ENCODE assay signal across 10 mouse cellular contexts in the genomic region with DNA sequence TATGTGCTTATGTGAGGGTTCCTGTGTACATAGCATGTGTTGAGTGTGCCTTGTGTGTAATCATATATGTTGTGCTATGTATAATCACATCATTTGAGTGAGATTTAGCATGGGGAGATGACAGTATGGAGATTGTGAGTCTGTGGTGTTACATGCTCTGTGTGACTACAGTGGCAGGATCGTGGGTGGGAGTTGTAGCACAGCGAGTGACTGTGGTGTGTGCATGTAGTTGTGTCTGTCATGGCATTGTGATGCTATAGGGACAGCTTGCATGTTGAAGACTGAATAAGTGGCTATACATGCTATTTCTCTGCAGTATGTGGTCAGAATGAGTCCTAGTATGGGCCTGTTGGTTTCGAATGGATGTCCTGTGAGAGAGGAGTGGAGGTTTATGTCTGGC. TPM values are rescaled to one million over a fixed set of nuclear protein-coding genes. Genes with fewer than 3 reads are reported as not detected.
DNase-seq lines count a peak whose midpoint lies in the region; ATAC-seq and TF ChIP-seq lines count a peak whose summit lies in the region.
"Had no signal": no experiment of that assay in that cellular context is flagged by ENCODE, and none has a peak within 500 bp of the region (broad histone marks: within the 10 kb centered on the region; RNA-seq: fewer than 3 reads in every experiment).

No protein-coding gene starts in this region.

- H3K4me1 ChIP-seq in kidney, embryonic 14.5 days (ENCODE audit: control insufficient read depth, insufficient read depth, low read length): no peaks in the 10 kb centered on the region
- peaks cover 20% of the 10 kb centered on the region for H3K4me1 ChIP-seq in brown adipose tissue, adult 24 weeks (ENCODE audit: control insufficient read depth, insufficient read depth, insufficient read length, low read length)
- H3K4me1 ChIP-seq in forebrain, embryonic 16.5 days (replicated peaks; ENCODE audit: control insufficient read depth, insufficient read depth, low read length): peaks cover 6% of the 10 kb centered on the region; the same call in 1 of the 2 replicates
- H3K4me1 ChIP-seq in liver, postnatal 0 days (ENCODE audit: insufficient read depth): peaks cover 25% of the 10 kb centered on the region

- TF ChIP-seq EP300 in liver, postnatal 0 days (IDR thresholded peaks at IDR 0.05; ENCODE audit: low read depth): no peak

- WGBS in kidney, embryonic 14.5 days: 86% methylated on average over 3 of the region's 3 CpGs
- WGBS in forebrain, embryonic 16.5 days: 94% methylated on average over 3 of the region's 3 CpGs
- WGBS in liver, postnatal 0 days (ENCODE audit: insufficient replicate concordance): 79% methylated on average over 3 of the region's 3 CpGs

- H3K36me3 ChIP-seq in kidney, embryonic 14.5 days (ENCODE audit: control insufficient read depth, insufficient read depth, low read length): no peaks in the 10 kb centered on the region
- no peaks in the 10 kb centered on the region for H3K36me3 ChIP-seq in forebrain, embryonic 16.5 days (ENCODE audit: control insufficient read depth, insufficient read depth)
- no peaks in the 10 kb centered on the region for H3K36me3 ChIP-seq in liver, postnatal 0 days (replicated peaks; ENCODE audit: insufficient read depth, low read length)

- no peak for ATAC-seq in kidney, embryonic 14.5 days (ENCODE audit: low FRiP score, low TSS enrichment)
- no peak for ATAC-seq in forebrain, embryonic 16.5 days
- no peak for ATAC-seq in liver, postnatal 0 days
- ATAC-seq in megakaryocyte-erythroid progenitor cell, adult 5-6 weeks (replicated peaks; ENCODE audit: low FRiP score, low TSS enrichment, poor library complexity, severe bottlenecking): no peak
- ATAC-seq in erythroid progenitor cell, adult 5-6 weeks (replicated peaks; ENCODE audit: low FRiP score, poor library complexity, severe bottlenecking): no peak

- H3K9me3 ChIP-seq in kidney, embryonic 14.5 days (ENCODE audit: control insufficient read depth, low read length): no peaks in the 10 kb centered on the region
- no peaks in the 10 kb centered on the region for H3K9me3 ChIP-seq in forebrain, embryonic 16.5 days (ENCODE audit: control insufficient read depth, low read length)
- H3K9me3 ChIP-seq in liver, postnatal 0 days (ENCODE audit: low read length): no peaks in the 10 kb centered on the region

- peak overlapping the region; percentile 95 for H3K4me2 ChIP-seq in kidney, embryonic 14.5 days (replicated peaks; ENCODE audit: low read depth, low read length)
- peak overlapping the region; percentile 100 for H3K4me2 ChIP-seq in forebrain, embryonic 16.5 days (ENCODE audit: low read length)
- peak overlapping the region; percentile 95 for H3K4me2 ChIP-seq in liver, postnatal 0 days (ENCODE audit: low read depth, low read length)

- H3K4me3 ChIP-seq in kidney, embryonic 14.5 days (ENCODE audit: low read length): peak overlapping the region; percentile 46; the same call in 1 of the 2 replicates
- peak overlapping the region; percentile 73 for H3K4me3 ChIP-seq in brown adipose tissue, adult 24 weeks (ENCODE audit: insufficient read depth, low read depth, low read length)
- H3K4me3 ChIP-seq in forebrain, embryonic 16.5 days (replicated peaks; ENCODE audit: low read length): peak overlapping the region; percentile 62
- H3K4me3 ChIP-seq in liver, postnatal 0 days (ENCODE audit: low read depth, low read length): peak overlapping the region; percentile 57

- no peak for DNase-seq in kidney, postnatal 36 days
- no peak for DNase-seq in liver, postnatal 0 days
- DNase-seq in urinary bladder, postnatal 25 days (ENCODE audit: low spot score): no peak
- DNase-seq: layer of hippocampus, postnatal 36 days had no signal

- peaks cover 11% of the 10 kb centered on the region for H3K27me3 ChIP-seq in kidney, embryonic 14.5 days (ENCODE audit: control insufficient read depth, insufficient read depth, low read length)
- no peaks in the 10 kb centered on the region for H3K27me3 ChIP-seq in forebrain, embryonic 16.5 days (replicated peaks; ENCODE audit: control insufficient read depth, insufficient read depth, low read length)
- peaks cover 16% of the 10 kb centered on the region for H3K27me3 ChIP-seq in liver, postnatal 0 days (ENCODE audit: insufficient read depth, low read length)

- no peak for TF ChIP-seq CTCF in liver, postnatal 0 days (IDR thresholded peaks at IDR 0.05; ENCODE audit: low read depth)

- H3K9ac ChIP-seq in kidney, embryonic 14.5 days (ENCODE audit: low read depth, low read length): 0 out of 2 replicates have a peak overlapping the region, but pooled peaks have one; percentile 2
- H3K9ac ChIP-seq in forebrain, embryonic 16.5 days (replicated peaks; ENCODE audit: low read depth, low read length): no peak overlapping the region
- no peak overlapping the region for H3K9ac ChIP-seq in liver, postnatal 0 days (replicated peaks)

- H3K27ac ChIP-seq in kidney, embryonic 14.5 days (ENCODE audit: low read depth, low read length): no peak overlapping the region
- peak overlapping the region; percentile 95 for H3K27ac ChIP-seq in brown adipose tissue, adult 24 weeks (replicated peaks; ENCODE audit: low read depth, low read length)
- no peak overlapping the region for H3K27ac ChIP-seq in forebrain, embryonic 16.5 days (ENCODE audit: low read length)
- H3K27ac ChIP-seq in liver, postnatal 0 days (ENCODE audit: low read depth): peak overlapping the region; percentile 6; the same call in 1 of the 2 replicates

RNA-seq across cellular contexts. Expression of gene Pde2a, which starts 31.2 kb away (rescaled TPM):
- 11.0 and 16.4 TPM in 2 replicates for polyA plus RNA-seq in kidney, embryonic 14.5 days (2014; fragmentation: Nextera tagmentation; extraction: Ambion mirVana)
- polyA plus RNA-seq in brown adipose tissue, adult 24 weeks (2012; ENCODE audit: insufficient read depth, insufficient read length, missing spikeins): 2.6 and 12.2 TPM in 2 replicates
- 55.9 and 58.6 TPM in 2 replicates for polyA plus RNA-seq in forebrain, embryonic 16.5 days (2015; fragmentation: Nextera tagmentation; extraction: Ambion mirVana)
- 14.8 and 15.8 TPM in 2 replicates for polyA plus RNA-seq in liver, postnatal 0 days (2015; fragmentation: Nextera tagmentation; extraction: Ambion mirVana)
- 4.7 and 19.4 TPM in 2 replicates for total RNA-seq in megakaryocyte-erythroid progenitor cell, adult 5-6 weeks (2014; fragmentation: Nextera tagmentation)
- total RNA-seq in megakaryocyte-erythroid progenitor cell, adult 5-6 weeks (2017): 4.5 and 6.0 TPM in 2 replicates
- total RNA-seq in erythroid progenitor cell, adult 5-6 weeks (2015; ENCODE audit: low replicate concordance): 15.9 and 17.2 TPM in 2 replicates
- total RNA-seq in erythroid progenitor cell, adult 5-6 weeks (2017; ENCODE audit: low replicate concordance): 1.7 and 11.8 TPM in 2 replicates

RNA-seq across cellular contexts. Expression of gene Gm45837, which starts 42.0 kb away (rescaled TPM):
- polyA plus RNA-seq in kidney, embryonic 14.5 days (2014; fragmentation: Nextera tagmentation; extraction: Ambion mirVana): 10.2 and 13.2 TPM in 2 replicates
- 16.1 TPM in 1 of 2 replicates, not detected in the other for polyA plus RNA-seq in brown adipose tissue, adult 24 weeks (2012; ENCODE audit: insufficient read depth, insufficient read length, missing spikeins)
- polyA plus RNA-seq in forebrain, embryonic 16.5 days (2015; fragmentation: Nextera tagmentation; extraction: Ambion mirVana): not detected in 2 replicates
- not detected in 2 replicates for polyA plus RNA-seq in liver, postnatal 0 days (2015; fragmentation: Nextera tagmentation; extraction: Ambion mirVana)
- not detected in 2 replicates for total RNA-seq in megakaryocyte-erythroid progenitor cell, adult 5-6 weeks (2014; fragmentation: Nextera tagmentation)
- total RNA-seq in megakaryocyte-erythroid progenitor cell, adult 5-6 weeks (2017): not detected in 2 replicates
- total RNA-seq in erythroid progenitor cell, adult 5-6 weeks (2015; ENCODE audit: low replicate concordance): not detected in 2 replicates
- total RNA-seq in erythroid progenitor cell, adult 5-6 weeks (2017; ENCODE audit: low replicate concordance): 4.2 TPM in 1 of 2 replicates, not detected in the other
- polyA plus RNA-seq: gonadal fat pad, adult 2 months had no signal

Comparison
In these comparisons a context has a peak if more than half of its experiments do, and no peak if none do; other contexts are left out.
1. H3K27ac ChIP-seq: peak in brown adipose tissue, adult 24 weeks (single experiment) and liver, postnatal 0 days (single experiment); none in kidney, embryonic 14.5 days (single experiment) and forebrain, embryonic 16.5 days (single experiment).
2. Peak in every context shown above with its lines, with median percentiles within 50 percentile points of each other: H3K4me2 ChIP-seq and H3K4me3 ChIP-seq.